Mouse (Mus musculus): Measurements from ENCODE around the gene Olfr298.

- TF ChIP-seq CTCF (IDR thresholded peaks at IDR 0.05; ENCODE audit: low read depth) (no peak), EP300 (IDR thresholded peaks at IDR 0.05; ENCODE audit: low read depth) (no peak)
Measured at GRCm38 (mm10) chr7:86492384-86492783, at the start of gene Olfr298.

Measured in liver, embryonic 14.5 days (tissue).